Mouse (Mus musculus) megakaryocyte, adult 5-6 weeks (primary cell): ENCODE data around the gene Mcf2l. TPM values are rescaled to one million over a fixed set of nuclear protein-coding genes. Genes with fewer than 3 reads are reported as not detected.

Experiments
- ATAC-seq: 2 replicates; pipeline ENCODE4 v1.8.0; 2016; ENCODE audit warnings: mild to moderate bottlenecking, inconsistent platforms; ENCODE audit not compliant: poor library complexity, severe bottlenecking
- total RNA-seq, 2 experiments: library from RNA; stranded (forward) in 1 of 2; stranded (reverse) in 1 of 2; fragments of 153-499, 151-499 nt in 1 of 2; fragments of 221-1000, 200-1000 nt in 1 of 2; gene quantifications; 2 replicates each; pipeline versions ENCODE4 v1.2.3 to v1.2.4; 2015 to 2017

Gene Mcf2l
- total RNA-seq, 2 experiments from 2014 or later: 10.1 to 26.4 TPM

DNA sequence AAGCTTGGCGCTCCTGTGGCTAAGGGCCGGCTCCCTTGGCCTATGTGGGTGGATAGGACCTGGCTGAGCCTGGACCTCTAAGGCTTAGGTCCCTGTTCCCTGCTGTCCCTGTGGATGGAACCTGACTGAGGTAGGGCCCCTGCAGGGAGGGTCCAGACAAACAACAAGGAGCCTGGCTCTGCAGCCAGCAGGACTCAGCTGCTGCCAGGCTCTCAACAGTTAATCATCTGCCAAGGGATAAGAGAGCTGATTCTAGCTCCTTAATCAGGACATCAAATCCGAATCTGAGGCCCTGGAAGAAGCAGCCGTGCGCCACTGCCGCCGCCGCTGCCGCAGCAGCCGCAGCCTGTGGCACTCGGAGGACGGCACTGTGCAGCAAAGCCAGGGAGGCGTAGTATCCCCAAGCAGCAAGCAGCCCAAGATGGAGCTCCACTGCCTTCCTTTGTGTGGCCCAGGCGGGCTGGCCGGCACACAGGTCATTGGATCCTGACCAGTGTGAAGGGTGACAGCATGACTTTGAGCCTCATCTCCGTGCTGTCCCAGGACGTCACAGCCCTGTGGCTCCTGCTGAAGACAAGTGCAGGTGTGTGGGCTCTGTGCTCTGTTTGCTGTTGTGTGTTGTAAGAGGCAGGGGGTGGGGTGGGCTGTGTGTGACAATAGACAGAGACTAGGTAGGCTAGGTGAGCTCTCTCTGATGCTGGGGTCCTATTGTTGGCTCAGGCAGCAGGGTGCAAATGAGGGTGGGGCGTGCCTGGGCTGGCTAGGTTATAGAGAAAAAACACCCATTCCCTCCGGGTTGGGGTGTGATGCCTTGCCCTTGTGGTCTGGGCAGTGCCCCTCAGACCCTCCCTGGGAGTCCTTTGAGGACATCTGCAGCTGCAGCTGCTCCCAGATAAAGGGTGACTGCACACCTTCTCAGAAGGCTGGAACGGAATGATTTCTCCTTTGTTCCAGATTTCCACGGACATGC is 74.3 kb downstream of the Mcf2l start:
- ATAC-seq: no peak

DNA sequence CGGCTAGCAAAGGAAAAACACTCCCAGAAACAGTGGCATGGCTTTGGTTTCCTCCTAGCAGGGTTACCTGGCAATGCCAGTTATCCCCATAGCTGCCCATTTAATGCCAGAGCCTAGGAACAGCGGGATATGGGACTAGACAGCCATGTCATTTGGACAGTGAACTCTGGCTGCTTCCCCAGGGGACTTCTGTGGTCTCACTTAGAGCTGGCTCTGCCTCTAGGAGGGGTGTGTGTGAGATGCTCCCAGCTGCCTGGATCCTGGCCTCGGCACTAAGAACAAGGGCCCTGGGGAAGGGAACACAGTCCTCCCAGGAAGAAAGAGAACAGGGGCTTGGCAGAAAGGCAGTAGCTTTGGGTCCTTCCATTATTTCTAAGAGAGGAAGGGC is 75.0 kb downstream of the Mcf2l start:
- no peak for ATAC-seq

- ATAC-seq: no peak
Measured at GRCm38 (mm10) chr8:12951051-12951630, 77.5 kb downstream of the Mcf2l start.

DNA sequence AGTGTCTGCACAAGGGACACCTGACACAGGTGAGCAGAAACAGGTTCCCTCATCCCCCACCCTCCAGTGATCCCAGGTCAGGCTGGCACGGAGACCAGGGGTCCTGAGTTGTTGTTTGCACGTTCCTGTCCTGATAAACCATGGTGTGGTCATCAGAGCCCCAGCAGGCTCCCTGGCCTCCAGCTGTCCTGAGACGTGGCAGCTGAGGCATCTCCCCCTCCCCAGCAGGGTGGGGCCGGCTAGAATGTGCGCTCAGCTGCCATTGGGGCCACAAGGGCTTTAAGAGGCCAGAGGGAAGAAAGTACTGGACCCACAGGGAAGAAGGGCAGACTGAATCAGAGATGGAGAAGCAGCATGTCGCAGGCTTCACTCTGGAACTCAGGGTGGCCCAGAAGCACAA is 79.1 kb downstream of the Mcf2l start:
- no peak for ATAC-seq

DNA sequence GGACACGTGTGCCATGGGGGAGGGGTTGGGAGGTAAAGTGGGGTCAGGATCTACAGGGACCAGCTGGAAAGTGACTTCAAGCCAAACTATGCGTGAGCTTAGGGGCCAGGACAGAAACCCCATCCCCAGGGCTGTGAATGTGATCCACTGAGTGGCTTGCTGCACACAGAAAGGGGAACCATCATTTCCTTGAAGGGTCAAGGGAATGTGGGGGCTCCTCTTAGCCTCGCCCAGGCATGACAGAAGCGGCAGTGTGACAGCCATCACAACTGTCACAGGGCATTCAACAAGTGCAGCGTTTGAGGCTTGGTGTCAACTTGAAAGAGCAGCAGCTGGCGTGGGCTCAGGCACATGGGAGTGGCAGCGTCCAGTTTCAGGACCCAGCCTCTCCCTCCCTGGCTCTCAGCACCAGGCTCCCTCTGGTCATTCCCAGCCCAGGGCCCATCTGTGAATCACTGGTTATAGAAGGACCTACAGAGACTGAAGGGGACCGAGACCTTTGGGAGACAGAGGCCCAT is 81.8 kb downstream of the Mcf2l start:
- ATAC-seq: peak; percentile 56

DNA sequence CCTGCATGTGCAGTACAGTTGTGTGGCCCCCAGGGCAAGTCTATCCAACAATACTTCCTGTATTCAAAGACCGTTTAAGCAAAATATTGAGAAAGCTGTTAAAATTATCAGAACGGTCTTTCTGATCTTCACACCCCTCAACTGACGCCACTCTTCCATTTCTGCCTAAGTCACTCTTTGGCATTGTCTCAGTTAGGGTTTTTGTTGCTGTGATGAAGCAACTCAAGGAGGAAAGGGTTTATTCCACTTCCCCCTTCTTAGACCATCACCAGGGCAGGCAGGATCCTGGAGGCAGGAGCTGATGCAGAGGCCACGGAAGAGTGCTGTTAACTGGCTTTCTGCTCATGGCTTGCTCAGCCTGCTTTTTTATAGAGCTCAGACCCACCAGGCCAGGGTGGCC is 82.3 kb downstream of the Mcf2l start:
- peak; percentile 90 for ATAC-seq

DNA sequence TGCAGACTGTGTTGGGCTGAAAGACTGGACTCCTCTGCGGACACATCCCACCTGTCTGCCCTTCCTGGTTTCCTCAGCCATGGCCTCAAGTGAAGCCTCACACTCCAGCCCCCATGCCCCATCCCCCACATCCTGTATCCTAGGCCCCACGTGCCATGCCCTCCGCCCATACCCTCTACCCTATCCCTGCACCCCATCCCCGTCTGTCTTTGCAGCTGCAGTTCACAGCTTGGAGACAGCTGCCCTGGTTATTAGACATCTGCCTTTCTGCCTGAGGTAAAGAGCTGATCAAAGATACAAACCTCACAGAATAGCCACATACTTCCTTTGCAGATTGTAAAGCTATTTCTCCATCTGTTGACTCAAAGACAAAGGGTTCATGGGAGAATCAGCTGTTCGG is 83.3 kb downstream of the Mcf2l start:
- no peak for ATAC-seq

GRCm38 (mm10) chr8:12957419-12957818 is 83.8 kb downstream of the Mcf2l start:
- ATAC-seq: no peak

DNA sequence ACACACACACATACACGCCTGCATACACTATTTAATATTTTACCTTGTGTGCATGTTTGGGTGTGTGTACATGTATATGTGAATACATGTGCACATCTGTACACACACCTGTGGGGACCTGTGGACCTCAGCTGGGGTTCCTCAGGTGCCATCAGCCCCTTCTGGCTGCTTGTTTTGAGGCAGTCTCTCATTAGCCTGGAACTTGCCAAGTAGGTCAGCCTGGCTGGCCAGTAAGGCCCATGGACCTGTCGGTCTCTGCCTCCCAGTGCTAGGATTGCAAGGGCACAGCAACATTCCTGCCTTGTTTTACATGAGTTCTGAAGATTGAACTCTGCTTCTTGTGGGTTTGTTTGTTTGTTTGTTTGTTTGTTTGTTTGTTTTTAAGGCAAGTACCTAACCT is 87.0 kb downstream of the Mcf2l start:
- ATAC-seq: no peak

DNA sequence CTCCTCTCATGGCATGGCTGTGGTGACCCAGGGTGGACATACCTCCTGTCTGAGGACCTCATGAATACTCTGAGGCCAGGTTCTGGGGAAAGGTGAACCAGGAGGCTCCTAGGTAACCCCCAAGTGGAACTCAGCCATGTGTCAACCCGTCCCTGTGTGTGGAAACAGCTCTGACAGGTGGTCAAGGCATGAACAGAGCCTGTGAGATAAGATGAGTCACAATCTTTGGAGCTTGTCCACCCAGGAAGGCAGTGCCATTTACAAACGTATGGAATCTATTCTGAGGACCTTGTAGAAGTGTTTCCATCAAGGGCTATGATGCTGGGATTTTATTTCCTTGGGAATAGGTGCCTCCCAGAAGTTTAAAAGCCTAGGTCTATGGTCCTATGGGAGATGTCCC is 87.6 kb downstream of the Mcf2l start:
- ATAC-seq: no peak

DNA sequence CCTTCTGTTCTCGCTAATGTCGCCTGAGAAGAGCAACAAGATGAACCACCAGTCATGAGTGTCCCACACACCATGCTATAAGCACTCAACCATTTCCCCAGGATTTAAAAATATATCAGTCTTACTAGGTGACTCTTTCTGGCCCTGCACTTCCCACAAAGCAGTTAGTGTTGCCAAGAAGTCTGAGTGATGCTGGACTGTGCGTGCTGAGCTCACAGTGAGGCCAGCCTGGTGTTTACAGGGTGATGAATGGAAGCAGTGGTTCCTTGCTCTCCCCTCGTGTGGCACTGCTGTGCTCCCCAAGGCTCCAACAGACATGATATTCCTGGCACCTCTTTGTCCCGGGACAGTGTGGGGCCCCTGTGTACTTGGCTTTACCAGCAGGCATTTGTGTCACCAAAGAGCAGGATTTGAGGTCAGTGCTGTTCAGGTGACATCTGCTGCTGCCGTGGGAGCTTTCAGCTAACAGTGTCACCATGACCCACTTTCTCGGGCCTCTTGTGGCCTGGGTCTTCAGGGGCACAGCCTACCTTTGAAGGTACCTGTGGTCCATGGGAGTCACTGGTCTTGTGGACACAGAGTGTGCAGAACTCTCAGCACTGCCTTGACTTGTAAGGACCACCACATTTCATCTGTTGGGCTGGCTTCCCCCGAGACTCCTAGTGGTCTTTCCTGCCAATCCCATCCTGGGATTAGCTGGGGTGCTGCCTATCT is 88.4 kb downstream of the Mcf2l start:
- no peak for ATAC-seq

DNA sequence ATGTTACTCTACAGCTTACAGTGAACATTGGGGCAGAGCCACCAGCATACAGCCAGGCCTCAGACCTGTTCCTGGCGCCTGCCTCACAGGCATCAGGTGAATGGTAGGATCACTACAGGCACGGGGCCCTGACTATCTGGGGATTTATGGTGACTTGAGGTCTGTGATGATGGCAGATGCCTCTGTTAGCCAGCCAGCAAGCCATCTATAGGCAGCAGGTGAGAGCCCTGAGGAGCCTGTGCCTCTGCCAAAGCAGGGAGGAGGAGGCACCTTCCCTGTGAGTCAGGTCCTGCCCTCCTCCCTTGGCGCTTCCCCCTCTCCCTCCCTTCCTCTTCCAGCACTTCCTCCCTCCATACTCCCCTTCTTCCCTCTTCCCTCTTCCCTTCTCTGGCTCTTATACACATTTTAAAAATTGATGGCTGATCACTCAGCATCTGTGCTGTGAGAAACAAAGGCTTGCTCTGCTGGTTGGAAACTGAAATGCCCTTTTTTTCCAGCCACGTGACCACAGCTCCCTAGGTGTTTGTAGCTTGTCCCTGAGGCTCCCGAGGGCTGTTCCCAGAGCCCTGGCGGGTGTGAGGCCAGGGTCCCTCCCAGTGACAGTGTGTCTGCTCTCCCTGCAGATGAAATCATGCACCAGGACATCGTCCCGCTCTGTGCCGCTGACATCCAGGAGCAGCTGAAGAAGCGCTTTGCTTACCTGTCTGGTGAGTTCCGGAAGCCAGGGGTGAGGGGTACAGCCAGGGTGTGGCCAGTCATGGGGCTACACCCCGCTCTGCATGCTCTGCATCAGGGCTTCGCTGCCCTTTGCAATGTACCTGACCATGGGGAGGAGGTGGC is 89.2 kb downstream of the Mcf2l start:
- no peak for ATAC-seq

DNA sequence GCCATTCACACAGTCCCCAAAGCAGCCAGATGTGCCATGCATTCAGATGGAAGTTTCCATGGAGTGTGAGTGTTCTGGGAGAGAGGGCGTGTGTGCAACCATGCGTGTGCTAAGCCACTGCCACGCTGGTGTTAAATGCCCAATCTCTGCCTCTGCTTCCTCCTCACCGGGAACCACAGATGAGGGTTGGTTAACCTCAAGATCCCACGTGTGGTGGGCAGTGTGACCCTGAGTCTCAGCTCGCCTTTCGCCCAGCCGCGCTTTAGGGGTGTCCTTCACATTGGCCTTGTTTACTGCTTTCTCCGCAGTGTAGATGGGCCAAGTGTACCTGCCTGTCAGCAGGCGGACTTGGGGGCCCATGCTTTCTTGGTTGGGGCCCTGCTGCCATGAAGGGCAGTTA is 102.7 kb downstream of the Mcf2l start:
- peak; percentile 30; the same call in 1 of the 2 replicates for ATAC-seq

DNA sequence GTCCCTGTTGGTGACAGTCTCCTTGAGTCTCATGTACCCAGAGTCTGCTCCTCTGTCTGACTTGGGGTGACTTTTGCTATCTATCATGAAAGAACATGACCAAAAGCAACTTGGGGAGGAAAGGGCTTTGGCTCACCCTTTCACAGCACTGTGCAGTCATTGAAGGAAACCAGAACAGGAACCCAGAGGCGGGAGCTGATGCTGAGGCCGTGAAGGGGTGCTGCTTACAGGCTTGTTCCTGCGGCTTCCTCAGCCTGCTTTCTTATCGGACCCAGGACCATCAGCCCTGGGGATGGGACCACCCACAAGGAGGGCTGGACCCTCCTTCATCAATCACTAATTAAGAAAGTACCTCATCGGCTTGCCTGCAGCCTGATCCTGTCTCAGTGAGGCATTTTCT is 103.1 kb downstream of the Mcf2l start:
- ATAC-seq: peak; percentile 30; the same call in 1 of the 2 replicates

DNA sequence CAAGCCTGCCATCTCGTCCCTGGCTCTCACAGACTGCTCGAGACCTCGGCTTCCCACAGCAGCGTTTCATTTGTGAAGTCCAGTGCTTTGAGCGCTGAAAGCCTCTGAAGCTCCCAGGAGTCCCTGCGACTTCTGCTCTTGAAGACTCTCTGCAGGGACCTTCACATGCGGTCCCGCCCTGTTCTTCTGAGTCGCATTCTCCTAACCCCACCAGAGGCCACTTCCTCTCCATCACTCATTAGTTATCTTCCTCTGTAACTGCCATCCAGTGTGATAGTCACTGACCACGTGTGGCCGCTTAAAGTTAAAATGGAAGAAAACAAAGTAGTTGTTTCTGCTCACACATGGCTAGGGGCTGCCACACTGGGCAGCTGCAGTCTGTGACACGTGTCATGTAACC is 103.7 kb downstream of the Mcf2l start:
- peak; percentile 78 for ATAC-seq

GRCm38 (mm10) chr8:12978308-12978707 is 104.7 kb downstream of the Mcf2l start:
- no peak for ATAC-seq

DNA sequence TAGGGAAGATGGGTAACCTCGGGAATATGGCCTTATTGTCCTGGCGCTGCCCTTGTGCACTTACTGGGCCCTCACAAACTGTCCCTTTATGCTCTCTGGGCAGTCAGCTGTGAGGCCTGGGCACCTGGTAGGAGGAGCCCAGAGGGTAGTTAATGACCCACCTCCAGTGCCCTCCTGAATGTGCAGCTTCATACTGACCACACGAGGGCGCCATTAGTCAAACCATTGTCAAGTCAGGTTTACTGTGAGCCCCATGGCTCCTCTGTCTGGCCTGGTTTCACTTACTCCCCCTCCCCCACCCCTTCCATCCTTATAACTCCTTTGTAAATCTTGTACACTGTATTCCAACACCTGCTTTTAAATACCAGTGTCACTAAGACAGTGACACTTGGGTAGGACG is 105.1 kb downstream of the Mcf2l start:
- ATAC-seq: peak; percentile 80

GRCm38 (mm10) chr8:12983681-12984467 is 110.3 kb downstream of the Mcf2l start:
- peak; percentile 99 for ATAC-seq

- no peak for ATAC-seq
Measured at GRCm38 (mm10) chr8:12984601-12985243, 111.1 kb downstream of the Mcf2l start.
